Mouse (Mus musculus) lung, postnatal 14 days (tissue): ENCODE results near the gene Slc25a13.

Experiments
- DNase-seq: peaks from one replicate; pipeline ENCODE4 v3.0.0; 2021

Gene Slc25a13

DNA sequence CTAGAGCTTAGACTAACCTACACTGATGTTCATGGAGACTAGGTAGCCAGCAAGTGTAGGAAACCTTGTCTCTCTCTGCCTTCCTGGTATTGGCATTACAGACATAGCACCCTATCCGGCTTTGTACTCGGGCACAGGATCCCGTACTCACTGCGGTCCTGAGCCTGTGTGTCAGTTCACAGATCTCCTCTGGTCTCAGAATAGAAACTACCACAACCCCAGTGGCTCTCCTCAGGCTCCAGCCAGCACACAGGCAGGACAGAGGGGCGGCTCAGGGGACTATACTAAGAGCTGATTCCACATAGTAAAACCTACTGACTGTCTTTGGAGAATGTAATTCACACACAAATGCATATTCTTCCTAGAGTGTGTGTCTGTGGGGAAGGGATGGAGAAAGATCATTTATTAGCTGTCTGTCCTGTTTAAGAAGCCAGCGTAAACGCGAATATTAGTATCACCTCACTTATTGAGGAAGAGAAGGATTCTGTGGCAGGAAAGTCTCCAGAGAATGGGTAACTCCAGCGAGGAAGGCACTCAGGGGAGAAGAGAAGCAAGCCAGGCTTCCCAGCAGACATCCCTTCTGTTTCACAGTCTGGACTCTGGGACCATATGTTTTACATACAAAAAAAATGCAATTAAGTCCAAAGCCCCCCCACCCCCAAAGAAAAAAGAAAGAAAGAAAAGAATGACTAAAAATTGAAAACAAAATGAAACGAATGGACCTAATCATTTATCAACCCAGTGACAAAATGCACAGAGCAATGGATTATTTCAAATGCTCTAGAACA is 49.4 kb downstream of the Slc25a13 start:
- DNase-seq = no peak

DNA sequence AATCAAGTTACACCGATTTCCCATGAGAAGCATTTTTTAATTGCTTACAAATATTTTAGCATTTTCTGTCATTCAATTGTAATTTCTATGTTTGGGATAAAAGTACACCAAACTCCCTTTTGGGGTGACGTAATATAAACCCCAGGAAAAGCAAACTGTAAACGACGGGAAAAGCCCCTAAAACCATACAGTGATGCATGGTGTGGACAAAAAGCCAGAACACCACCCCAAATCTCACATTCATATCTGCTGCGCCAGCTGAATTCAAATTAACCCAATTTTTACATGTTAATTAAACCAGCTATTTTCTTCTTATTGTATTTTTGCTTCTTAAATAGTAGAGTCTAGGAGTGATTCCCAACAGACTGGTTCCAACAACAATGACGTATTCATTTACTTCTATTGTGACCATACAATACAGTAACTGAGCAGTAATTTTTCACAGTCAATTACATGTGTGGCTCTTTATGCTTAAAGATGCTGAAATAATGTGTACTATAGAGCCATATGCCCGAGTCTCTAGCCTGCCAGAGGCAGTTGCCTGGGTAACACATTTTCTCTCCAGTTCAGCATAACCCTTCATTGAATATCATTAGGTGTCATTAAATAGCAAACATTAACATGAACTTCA is 53.9 kb downstream of the Slc25a13 start:
- DNase-seq = no peak

DNA sequence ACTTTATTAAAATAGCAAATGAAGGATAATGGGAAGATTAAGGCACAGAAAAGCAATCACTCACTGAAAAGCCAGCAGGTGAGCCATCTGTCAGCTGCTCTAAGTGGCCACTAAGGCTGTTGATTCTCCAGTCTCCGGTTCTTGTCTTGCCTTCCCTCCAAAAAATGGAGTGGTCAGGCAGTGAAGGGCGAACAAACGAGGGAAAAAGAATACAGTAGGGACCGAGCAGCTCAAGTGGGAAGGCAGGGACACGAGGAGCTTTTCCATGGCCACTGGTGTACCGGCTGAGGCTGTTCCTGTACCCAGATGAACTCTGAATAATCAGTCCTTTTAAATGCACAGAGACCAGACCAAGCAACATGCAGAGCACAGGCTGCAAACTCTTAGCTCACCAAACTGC is 54.8 kb downstream of the Slc25a13 start:
- no peak for DNase-seq

DNA sequence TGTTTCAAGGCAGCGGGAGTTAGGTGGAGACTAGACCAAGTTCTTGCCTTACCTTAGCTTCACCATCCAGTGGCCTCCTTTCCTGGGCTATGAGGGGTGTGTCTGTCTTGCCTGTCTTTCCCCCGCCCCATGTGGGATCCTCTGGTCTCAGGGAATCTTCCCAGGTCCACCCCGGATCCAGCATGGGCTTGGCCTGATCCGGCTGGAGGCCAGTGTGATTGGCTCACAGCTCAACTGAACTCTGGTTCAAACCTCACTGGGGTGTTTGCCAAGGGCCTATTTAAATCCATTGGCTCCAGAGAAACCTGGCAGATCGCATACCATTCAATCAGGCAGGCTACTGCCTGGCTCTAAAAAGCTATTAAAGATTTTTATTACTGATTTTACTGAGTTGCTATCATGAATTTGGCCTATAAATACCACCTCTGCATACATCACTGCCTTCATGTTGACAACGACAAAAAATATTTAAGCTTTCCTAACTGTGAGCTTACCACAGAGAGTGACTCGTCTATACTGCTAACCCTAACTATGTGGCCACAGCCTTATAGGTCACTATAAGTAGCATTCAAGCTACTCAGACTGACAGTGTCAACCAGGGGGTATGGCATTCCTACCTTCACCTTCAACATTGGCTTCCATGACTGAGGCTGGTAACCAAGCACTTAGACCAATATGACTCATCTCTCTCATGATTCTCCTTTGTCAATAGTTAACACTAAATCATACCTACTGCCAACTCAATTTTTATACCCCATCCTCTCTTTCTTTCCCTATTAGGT is 56.1 kb downstream of the Slc25a13 start:
- DNase-seq = no peak

DNA sequence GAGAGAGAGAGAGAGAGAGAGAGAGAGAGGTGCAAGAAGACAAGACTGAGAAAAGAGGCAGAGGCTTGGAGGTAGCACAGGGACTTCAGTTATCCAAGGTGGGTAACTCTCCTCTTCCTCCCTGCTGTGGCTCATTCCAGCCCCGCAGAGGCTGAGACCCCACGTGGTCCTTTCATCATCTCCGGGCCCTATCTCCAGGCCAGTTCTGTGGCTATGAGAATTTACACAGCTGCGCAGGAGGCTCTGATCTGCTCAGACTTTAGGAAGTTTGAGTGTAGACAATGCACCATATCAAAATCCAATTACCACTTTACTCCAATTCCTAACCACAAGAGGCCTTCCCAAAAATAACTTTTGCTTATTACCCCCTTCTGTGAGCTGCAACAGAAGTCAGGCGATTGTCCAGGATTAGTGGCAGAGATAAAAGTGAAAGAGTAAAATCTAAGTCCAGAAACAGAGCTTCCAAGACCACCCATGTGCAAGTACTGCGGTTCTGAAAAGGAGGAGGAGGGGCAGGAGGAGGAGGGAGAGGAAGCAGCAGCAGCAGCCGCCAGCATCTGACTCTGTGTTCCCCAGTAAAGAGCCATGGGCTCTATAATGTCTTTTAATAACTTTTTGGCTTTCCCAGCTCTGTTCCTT is 57.6 kb downstream of the Slc25a13 start:
- no peak for DNase-seq

DNA sequence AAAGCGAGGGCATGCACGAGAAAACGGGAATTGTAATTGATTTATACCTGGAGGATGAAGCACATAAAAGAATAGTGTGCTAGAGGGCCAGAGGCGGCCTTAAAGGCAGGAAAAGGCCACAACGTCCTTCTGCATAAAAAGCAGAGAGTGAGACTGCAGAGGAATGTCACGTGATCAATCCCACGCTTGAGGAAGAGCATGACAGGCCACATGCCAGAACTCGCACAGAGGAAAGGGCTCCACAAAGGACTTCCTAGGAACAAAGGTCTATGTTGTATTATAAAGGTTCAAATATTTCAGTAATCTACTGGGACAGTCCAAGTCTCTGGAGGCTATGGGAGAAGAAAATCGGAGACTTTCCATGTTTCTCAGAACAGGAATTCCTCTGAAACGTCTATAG is 63.5 kb downstream of the Slc25a13 start:
- DNase-seq = no peak

DNA sequence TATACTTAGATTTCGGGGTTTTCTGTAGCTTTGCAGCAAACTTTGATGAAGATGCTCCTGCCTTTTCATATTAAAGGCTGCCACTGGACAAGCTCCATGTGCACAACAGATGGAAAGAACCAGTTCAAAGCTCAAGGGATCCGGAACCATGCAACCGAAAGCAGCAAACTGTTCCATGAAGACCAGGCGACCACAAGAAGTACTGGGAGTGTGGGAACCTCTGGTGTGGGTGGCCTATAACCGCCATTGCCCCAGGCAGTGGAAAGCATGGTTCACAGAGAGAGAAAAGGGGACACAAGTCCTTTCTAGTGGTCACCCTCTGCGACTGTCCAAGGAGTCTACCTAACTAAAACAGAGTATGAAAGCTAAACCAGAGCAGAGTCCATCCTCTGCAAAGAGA is 66.2 kb downstream of the Slc25a13 start:
- DNase-seq = no peak

DNA sequence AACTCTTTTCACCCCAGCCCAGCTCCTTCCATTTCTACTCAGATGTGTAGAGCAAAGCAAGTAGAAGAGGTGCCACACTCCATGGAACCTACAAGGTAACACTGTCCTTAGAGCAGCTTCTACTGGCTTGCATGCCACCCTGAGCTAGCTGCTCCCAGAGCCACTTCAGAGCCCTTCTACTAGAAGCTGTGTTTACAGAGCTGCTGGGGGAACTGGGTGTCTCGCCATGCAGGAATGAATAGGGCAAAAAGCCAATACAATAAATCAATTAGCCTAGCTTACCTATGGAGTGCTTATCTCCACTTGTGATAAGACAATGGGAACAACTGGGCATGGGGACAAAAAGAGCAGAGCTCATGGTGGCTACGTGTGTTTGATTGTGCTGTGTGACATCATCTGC is 67.2 kb downstream of the Slc25a13 start:
- DNase-seq = no peak

DNA sequence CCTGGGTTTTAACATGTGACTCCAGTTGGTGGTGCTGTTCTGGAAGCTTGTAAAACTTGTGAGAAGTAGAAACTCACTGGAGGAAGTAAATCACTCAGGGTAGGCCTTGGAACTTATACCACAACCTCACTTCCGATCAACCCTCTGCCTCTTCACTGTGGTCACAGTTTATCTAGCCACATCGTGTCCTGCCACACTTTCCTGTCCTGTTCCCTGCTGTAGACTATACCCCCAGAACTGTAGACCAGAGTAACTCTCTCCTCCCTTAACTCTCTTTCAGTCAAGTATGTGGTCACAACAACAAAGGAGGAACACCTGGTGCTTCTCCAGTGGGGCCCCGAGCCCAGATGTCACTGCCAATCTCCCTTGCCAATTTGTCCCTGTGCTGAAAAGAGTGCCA is 67.6 kb downstream of the Slc25a13 start:
- DNase-seq = no peak

DNA sequence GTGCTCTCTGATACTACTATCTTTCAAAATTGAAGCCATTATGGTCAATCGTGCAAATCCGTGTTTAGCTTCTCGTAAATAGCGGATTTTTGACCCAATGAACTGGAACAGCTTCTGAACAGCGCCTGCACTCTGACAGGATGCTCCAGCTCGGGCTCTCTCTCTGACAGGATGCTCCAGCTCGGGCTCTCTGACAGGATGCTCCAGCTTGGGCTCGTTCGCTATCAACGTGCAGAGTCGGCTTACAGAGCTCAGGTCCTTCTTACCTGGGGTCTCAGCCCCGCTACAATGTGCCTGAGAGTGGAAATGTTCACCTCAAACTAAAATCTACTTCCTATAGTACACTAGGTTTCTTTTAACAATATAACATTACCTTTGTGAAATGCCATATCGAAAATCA is 71.6 kb downstream of the Slc25a13 start:
- DNase-seq = no peak

DNA sequence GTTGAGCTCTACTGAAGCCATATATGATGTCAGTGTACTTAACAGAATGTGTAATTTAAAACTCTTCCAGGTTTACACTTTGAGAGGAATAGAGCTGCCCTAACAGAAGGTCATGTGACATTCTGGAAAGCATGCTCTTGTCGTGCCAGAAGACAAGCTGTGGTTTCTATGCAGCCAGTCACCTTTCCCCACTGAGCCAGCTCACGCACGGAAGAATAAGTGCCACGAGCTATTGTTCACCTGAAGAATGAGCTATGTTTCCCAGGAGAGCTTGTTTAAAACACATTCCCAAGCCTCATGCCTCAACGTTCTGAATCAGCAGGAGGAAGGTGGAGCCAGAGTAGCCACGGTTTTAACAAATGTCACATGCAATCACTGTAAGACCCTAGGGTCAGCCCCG is 73.4 kb downstream of the Slc25a13 start:
- DNase-seq = no peak

DNA sequence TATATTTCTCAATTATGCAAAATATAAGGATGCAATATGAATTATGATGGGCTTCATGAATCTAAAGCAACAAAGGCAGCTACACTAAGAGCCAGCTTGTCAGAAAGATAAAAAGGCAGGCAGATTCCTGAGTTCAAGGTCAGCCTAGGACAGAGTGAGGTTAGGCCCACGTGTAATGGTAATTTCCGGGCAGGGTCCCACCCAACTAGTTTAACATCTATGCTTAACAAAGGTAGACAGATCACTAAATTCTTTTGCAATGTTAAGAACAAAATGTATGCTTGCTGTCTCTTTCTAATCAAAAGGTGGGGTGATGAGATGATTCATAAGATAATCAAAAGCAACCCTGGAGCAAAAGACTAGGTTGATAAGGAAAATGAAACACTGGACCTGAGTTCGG is 76.6 kb downstream of the Slc25a13 start:
- no peak for DNase-seq

DNA sequence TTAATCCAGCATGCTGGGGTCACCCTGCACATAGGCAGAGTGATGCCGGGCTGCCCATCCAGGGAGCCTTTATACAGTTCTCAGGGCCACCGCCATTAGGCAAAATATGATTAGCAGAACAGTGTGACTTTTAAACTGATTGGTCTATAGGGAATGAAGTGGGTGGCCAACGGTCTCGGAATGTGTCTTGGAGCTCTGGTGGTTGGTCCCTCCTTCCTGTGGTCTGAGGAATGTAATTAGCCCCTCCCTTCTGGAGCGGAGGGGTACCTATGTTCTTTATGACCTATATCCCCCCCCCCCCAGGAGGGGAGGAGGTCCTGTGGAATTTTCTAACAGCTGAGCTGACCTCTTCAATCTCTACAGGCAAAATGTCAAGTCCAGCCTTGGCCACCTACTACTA is 77.9 kb downstream of the Slc25a13 start:
- DNase-seq = no peak

DNA sequence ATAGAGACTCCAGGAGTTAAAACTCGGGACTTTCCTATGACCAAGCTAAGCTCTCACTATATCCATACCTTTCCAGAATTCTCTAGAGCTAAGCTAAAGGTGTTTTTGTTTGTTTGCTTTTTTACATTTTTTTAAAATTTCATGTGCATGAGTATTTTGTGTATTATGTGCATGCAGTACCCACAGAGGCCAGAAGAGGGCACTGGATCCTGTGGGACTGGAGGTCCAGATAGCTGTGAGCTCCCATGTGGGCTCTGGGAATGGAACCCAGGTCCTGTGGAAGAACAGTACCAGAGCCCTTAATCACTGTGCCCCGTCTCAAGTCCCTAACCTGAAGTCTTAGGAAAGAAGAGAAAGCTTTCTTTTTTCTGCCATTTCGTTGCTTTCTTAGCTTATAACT is 80.2 kb downstream of the Slc25a13 start:
- DNase-seq = no peak

DNA sequence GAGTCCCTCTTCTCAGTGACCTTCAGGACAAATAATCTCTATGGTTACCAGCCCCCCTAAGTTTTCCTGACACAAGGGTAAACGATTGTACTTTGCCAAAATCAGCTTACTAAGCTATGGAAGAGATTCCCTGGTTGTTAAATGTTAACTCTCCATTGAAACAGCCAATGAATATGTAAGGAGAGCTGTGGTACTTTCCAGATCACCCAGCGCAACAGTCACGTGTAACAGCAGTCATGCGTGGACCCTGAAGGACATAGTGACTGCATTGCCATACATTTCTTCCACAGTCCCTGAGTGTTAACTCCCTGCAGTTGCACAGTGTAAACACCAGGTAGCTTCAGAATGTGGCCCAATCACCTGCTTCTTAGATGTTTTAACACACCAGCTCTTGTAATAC is 82.0 kb downstream of the Slc25a13 start:
- no peak for DNase-seq

DNA sequence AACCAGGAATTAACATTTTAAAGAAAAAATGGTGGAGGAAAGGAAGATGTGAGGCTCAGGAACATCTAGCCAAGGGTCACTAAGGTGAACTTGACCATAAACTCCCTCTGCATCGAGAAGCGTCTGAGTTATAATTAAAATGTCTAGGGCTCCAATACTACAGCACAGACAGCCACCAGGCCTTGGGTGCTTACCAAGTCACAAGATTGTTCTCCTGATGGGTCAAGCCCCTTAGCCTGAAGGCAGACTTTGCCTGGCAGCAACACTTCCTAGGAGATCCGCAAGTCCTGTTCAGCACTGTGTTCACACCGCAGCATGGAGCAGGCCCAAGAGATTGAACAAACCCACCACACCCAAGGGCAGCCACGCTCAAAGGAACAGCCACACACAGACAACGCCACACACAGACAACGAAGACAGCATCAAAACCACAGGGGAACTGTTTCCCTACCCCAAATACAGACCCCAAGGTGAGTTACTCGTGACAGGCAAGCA is 83.4 kb downstream of the Slc25a13 start:
- DNase-seq = no peak

DNA sequence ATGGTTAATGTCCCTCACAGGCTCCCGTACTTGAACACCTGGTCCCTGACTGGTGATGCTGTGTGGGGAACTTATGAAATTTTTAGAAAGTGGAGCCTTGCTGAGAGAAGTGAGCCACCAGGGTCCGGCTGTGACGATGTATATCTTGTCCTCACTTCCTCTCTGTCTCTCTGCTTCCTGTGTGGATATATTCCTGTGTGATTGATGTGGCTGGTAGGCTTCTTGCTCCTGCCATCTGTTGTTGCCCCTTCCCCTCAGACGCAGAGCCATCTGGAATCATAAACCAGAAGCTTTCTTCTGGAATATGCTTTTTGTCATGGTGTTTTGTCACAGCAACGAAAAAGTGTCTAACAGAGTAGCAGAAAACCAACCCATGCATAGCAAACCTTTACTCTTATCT is 84.9 kb downstream of the Slc25a13 start:
- no peak for DNase-seq

DNA sequence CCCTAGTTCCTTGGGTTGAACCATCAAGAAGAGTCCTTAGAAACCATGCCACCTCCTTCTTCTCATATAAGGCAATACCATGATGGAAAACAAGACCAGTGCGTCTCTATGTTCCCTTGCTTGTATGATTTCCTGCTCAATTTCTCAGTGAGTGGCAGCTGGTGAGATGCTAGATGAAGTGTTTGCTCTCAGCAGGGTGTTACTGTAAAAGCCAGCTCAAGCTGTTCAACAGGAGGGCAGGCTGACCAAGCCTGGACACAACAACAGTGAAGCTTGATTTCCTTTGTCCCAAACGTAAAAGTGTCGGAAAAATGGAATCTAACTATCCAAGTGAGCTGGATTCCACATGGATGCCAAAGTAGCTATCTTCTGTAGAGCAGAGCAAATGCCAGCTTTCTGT is 91.4 kb downstream of the Slc25a13 start:
- no peak for DNase-seq

DNA sequence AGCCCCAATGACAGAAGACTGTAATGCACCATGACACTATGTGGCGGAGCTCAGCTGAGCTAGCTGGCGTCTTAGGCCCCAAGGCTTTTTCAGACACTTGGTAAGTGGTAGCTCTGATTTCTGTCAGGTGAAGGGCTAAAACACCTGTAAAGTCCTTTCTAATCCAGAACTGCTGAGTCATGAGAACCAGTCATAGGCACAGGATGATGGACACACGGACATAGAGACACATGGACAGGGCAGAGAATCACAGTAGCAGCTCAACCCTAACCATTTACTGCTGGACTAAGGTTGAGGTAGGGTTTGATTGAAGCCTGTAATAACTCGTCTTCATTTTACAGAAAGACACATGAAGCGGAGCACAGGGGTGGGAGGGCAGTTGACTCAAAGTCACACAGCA is 95.1 kb downstream of the Slc25a13 start:
- no peak for DNase-seq

DNA sequence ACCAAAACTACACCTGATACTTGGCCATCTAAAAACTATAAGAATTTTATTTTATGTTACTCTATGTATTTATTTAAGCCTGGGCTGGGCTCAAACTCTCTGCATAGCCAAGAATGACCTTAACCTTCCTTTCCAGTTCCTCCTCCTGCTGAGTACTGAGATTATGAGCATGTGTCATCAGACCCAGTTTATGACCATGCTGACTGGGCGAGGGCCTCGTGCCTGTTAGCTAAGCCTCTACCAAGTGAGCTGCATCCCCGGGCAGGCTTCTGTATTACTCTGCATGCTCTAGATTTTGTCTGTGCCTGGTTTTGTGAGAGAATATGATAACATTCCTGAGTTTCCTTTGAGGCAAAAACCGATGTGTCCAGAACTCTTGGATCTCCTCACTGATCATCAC is 96.1 kb downstream of the Slc25a13 start:
- no peak for DNase-seq

DNA sequence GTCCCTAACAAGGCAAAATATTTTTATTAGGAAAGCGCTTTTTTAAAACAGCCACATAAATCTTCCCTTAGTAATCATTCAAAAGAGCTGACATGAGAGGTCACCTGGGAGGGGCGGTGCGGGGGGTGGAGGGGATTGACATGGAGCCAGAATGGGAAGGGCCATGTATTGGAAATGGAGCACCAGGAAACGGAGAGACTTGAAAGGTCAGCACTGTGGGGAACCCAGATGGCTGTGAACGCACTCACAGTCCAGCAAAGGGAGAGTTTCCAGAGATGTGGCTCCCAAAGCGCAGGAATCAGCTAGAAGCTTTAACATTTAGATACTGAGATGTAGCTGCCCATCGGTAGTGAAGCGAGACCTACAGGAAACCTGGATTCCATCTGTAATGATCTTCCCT is 101.2 kb downstream of the Slc25a13 start:
- no peak for DNase-seq

DNA sequence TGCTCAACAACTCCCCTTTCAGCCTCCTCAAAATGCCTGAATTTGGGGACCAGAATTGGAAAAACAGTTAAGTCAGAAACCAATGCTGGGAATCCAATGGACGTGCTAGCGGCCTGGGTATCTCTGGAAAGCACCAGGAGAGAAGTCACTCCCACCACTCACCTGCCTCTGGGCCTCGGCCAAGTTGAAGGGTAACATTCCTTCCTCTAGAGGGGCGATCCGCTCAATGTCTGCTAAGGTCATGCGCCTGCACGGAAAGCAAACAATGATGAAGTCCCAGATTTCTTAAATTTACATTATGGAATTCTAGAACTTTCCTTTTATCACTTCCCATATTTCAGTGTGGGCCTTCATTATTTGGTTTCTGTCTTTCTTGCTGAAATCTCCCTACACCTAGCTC is 103.2 kb downstream of the Slc25a13 start:
- DNase-seq = no peak

DNA sequence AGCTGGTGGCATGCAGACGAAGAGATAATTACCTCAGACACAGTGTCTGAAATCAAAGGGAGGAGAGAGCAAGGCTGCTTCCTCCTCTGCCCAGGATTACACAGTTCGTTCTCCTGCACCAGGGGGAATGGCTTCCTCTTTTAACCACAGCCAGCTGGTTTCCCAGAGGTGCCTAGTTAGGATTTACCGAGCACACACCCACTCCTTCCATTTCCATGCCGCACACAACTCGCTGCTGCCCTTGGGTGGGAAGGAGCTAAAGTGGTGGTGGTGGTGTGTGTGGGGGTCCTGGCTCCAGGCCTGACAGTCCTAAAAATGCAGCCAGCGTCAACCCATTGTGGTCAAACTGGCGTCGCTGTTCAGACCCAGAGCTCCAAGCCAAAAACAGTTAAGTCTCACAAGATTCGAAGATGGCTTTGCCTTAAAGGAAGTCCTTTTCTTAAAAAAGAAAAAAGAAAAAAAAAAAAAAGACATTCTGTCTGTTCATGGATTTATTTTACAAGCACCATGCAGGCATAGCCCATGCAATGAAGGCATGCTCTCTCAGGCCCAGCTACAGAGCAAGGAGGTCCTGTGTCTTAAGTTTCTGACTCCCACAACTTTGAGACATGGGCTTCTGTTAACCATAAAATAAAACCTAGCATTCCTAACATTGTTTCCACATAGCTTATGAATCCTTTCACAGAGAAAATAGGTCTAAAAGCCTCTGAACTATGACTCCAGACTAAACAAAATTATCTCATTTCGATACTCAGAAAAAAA is 104.0 kb downstream of the Slc25a13 start:
- DNase-seq = no peak
